Mouse (Mus musculus): Measurements from ENCODE around the gene Mmp17. TPM values are rescaled to one million over a fixed set of nuclear protein-coding genes. Genes with fewer than 3 reads are reported as not detected.

Gene Mmp17
- 4.1 and 4.6 TPM in 2 replicates for polyA plus RNA-seq (2012; rRNA removed)

DNA sequence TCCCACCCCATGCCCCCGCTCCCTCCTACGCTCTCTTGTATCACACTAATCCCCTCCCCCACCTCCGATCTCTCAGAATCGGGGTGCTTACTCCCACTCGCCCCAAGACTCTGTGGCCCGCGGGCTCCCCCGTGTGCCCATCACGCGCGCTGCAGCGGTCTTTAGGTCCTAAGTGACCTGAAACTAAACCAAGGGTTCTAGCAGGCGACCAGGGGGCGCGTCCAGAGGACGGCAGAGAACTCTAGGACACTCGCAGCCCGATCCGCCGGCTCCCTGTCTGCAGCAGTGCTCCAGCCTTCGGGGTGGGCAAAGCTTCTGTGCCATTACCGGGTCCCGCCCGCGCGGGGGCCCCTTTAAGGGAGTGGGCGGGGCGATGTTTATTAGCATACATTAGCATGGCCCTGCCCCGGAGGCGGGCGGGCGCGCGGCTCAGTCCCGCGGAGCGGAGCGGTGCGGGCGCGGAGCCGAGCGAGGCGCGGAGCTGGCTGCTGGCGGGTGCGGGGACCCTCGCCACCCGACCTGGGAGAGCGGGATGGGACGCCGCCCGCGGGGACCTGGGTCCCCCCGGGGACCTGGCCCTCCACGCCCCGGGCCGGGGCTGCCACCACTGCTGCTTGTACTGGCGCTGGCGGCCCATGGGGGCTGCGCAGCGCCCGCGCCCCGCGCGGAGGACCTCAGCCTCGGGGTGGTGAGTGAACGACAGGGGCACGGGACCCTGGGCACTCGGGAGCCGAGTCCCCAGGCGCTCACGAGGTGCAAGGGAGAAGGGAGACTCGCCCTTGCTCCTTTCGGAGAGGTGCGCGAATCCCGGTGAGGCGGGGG lies at the start of gene Mmp17:
Gene Mmp17 (plus strand): TSS at position 409 of the 822 bp plus-strand sequence.

Other genes starting within 250 kb of the Mmp17 start
- 44.2 and 58.8 TPM in 2 replicates for gene Sfswap, start 82.9 kb upstream of the Mmp17 start, polyA plus RNA-seq (2012; rRNA removed)
- 0.32 and 0.35 TPM in 2 replicates for gene Zfp11, start 85.9 kb downstream of the Mmp17 start, polyA plus RNA-seq (2012; rRNA removed)
- gene Sept14, start 124.3 kb downstream of the Mmp17 start, polyA plus RNA-seq (2012; rRNA removed) = not detected in 2 replicates
- 30.9 and 37.4 TPM in 2 replicates for gene Mrps17, start 131.3 kb downstream of the Mmp17 start, polyA plus RNA-seq (2012; rRNA removed)
- gene Nipsnap2, start 140.9 kb downstream of the Mmp17 start, polyA plus RNA-seq (2012; rRNA removed) = 13.1 and 16.2 TPM in 2 replicates
- gene Psph, start 203.3 kb downstream of the Mmp17 start, polyA plus RNA-seq (2012; rRNA removed) = 11.9 and 13.8 TPM in 2 replicates

Data from stomach, adult 2 months (tissue).